Mouse (Mus musculus) liver, embryonic 14.5 days (tissue): ENCODE results near the gene Elfn1.

Source experiments
- CTCF ChIP-seq: IDR thresholded peaks from 2 replicates; pipeline ENCODE4 v1.5.1; 2016; ENCODE audit warnings: antibody characterized with exemption, low read depth, control low read depth
- EP300 ChIP-seq: IDR thresholded peaks from 2 replicates; pipeline ENCODE4 v1.6.1; 2016; ENCODE audit warnings: antibody characterized with exemption, low read depth

DNA sequence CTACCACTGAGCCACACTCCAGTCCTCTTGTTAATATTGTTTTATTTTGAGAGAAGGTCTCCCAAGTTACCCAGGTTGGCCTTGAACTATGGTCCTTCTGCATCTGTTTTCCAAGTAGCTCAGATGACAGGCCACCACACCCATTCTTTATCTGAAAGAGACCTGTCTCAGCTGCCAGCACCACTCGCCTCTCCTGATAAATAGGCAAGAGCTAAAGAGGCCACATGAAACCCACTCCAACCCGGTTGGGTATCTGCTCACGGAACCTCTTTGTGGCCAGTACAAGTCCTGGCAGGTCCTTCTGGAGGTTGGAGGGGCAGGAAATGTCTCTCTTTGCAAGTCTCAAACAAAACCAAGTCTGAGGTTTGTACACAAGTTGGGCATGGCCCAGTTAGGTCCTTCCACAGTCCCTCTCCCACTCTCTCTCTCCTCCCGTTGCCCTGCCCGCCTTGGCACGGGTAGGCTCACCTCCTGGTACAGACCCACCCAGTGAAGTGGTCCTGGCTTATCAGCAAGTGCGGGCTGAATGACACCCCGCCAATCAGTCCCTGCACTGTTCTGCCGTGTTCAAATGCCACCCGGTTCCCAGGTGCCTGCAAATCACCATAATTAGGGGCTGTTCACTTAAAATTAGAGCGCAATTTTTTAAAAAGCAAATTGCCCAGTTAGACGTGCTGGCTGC, 104.7 kb downstream of the Elfn1 start:
- TF ChIP-seq CTCF (no peak), EP300 (peak; percentile 66)
